Mouse (Mus musculus): ENCODE results near the gene Gm11733.

The Gm11733 gene

GRCm38 (mm10) chr11:117535491-117536304 lies 51.5 kb downstream of the Gm11733 start:
- DNase-seq (ENCODE audit: low read depth): no peak

- DNase-seq (ENCODE audit: low read depth): no peak
Measured at GRCm38 (mm10) chr11:117536586-117536985, 52.4 kb downstream of the Gm11733 start.

All from c-Kit-positive CD71-negative TER-119-negative erythroid progenitor cells, embryonic 14.5 days (primary cell).